Mouse (Mus musculus) cortical plate, adult 2 months (tissue): Measurements from ENCODE around the gene Supv3l1. TPM values are rescaled to one million over a fixed set of nuclear protein-coding genes. Genes with fewer than 3 reads are reported as not detected.
"Not testable (repeated sequence)": the region's sequence is repeated elsewhere in the genome, so short reads cannot be mapped to it uniquely, and the experiment has no call there.

Experiments used
- H3K27ac ChIP-seq: fragments of 200-500 bp; 2 replicates; pipeline ENCODE4 v1.5.1; 2012; ENCODE audit warnings: low read length, control low read depth, inconsistent platforms; ENCODE audit not compliant: insufficient read depth
- H3K4me1 ChIP-seq: fragments of 200-500 bp; 2 replicates; pipeline ENCODE4 v1.6.1; 2011; ENCODE audit warnings: low read length; ENCODE audit not compliant: control insufficient read depth, insufficient read depth
- H3K4me3 ChIP-seq: fragments of 200-500 bp; 2 replicates; pipeline ENCODE4 v1.5.1; 2011; ENCODE audit warnings: mild to moderate bottlenecking, low read length, control low read depth; ENCODE audit not compliant: insufficient read depth
- CTCF ChIP-seq: fragments of 200-500 bp; IDR thresholded peaks from 2 replicates; pipeline ENCODE4 v1.5.1; 2011; ENCODE audit warnings: mild to moderate bottlenecking, control low read depth, low read length; ENCODE audit not compliant: insufficient read depth; ENCODE audit errors: extremely low read depth
- POLR2A ChIP-seq: fragments of 200-500 bp; IDR thresholded peaks from 2 replicates; pipeline ENCODE4 v1.6.1; 2011; ENCODE audit warnings: mild to moderate bottlenecking, low read length, control low read depth; ENCODE audit not compliant: insufficient read depth; ENCODE audit errors: extremely low read depth
- polyA plus RNA-seq: library from polyadenylated mRNA; depleted of rRNA; stranded (reverse); fragments of >200 nt; gene quantifications from 2 replicates; pipeline ENCODE4 v1.2.3, GENCODE M21; 2012

Supv3l1 gene
- polyA plus RNA-seq, 1 experiment = 30.2 TPM

- H3K4me3 ChIP-seq = no peak overlapping the region
- no peak overlapping the region for H3K27ac ChIP-seq
- TF ChIP-seq CTCF (no peak), POLR2A (no peak)
- no peaks in the 10 kb centered on the region for H3K4me1 ChIP-seq
Measured at GRCm38 (mm10) chr10:62471105-62471504, 21.6 kb upstream of the Supv3l1 start.

GRCm38 (mm10) chr10:62469736-62470135, 20.2 kb upstream of the Supv3l1 start:
- TF ChIP-seq POLR2A (no peak), CTCF (no peak)
- Histone ChIP-seq H3K4me1 (no peaks in the 10 kb centered on the region), H3K4me3 (no peak overlapping the region), H3K27ac (no peak overlapping the region)

DNA sequence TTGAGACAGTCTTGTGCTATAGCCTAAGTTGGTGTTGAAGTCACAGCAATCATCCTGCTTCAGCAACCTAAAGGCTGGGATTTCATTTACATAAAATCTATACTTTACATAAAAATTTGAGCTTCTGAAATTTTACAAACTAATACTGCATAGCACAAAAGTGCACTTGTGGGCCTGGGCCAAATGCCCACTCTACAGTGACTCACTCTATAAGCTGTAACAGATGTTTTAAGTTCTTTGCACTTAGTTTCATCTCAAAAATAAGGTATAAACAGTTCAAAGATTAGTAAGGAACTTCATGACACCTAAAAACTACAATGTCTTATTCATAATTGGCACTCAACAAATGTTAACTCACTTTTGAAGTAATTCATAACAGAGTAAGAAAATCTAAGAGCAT, 11.8 kb upstream of the Supv3l1 start:
- H3K4me3 ChIP-seq = no peak overlapping the region
- no peak overlapping the region for H3K27ac ChIP-seq
- TF ChIP-seq CTCF = no peak
- TF ChIP-seq POLR2A = no peak
- H3K4me1 ChIP-seq = no peaks in the 10 kb centered on the region

GRCm38 (mm10) chr10:62452001-62452400, 2.5 kb upstream of the Supv3l1 start:
- not testable (repeated sequence) for H3K27ac ChIP-seq, H3K4me1 ChIP-seq

GRCm38 (mm10) chr10:62450280-62450640, 722 bp upstream of the Supv3l1 start:
- peak overlapping the region; percentile 63 for H3K4me3 ChIP-seq
- peaks cover 2% of the 10 kb centered on the region; the same call in 1 of the 2 replicates for H3K4me1 ChIP-seq
- TF ChIP-seq CTCF = no peak
- TF ChIP-seq POLR2A = no peak
- H3K27ac ChIP-seq = peak overlapping the region; percentile 1; the same call in 1 of the 2 replicates

More at GRCm38 (mm10) chr10:62452001-62452400, 2.5 kb upstream of the Supv3l1 start:
- H3K4me3 ChIP-seq = not testable (repeated sequence)

DNA sequence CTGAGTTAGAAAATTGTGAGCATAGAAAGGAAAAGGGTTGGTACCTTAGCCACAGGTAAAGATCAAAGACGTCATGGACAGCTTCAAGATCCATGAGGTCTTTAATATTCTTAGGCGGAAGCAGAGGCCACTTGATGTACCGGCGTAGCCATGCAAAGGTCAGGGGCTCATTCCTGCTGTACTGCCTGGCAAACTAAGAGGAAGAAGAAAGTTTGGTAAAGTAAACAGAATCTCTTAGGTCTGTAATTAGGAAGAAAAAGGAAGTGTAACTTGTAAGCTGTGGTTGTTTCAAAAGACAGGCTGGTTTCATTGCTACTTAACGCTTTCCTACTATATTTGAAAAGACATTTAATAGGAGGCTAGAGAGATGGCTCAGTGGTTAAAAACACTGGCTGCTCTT, 19.1 kb downstream of the Supv3l1 start:
- no peaks in the 10 kb centered on the region for H3K4me1 ChIP-seq
- H3K4me3 ChIP-seq = no peak overlapping the region
- TF ChIP-seq CTCF = no peak
- TF ChIP-seq POLR2A = no peak
- no peak overlapping the region for H3K27ac ChIP-seq

- TF ChIP-seq CTCF (no peak), POLR2A (no peak)
Measured at GRCm38 (mm10) chr10:62425081-62425871, 24.3 kb downstream of the Supv3l1 start.

DNA sequence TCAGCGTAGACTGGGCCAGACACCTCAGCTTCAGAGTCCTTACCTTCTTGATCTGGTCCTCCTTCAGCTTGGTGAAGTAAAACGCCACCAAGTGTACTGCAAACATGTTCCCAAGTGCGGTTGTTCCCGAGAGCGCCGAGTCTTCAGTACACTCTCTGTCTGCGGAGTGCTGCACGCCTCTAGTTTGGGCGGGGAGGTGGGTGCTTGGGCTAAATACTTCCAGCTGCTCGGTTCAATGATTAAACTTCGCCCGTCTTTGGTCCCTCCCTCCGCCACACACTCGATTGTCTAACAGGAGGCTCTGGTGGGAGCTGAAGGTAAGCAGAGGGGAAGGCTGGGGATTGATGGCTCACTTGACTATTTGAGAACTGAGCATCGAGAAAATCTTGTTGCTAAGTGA, 27.3 kb downstream of the Supv3l1 start, which contains the start of gene Hkdc1:
Hkdc1 (minus strand) TSS at position 237 of the 400 bp plus-strand sequence.
- no peaks in the 10 kb centered on the region for H3K4me1 ChIP-seq
- H3K27ac ChIP-seq = no peak within 1 kb of the TSS
- no peak within 1 kb of the TSS for H3K4me3 ChIP-seq
- TF ChIP-seq POLR2A = no peak
- TF ChIP-seq CTCF = no peak

More at GRCm38 (mm10) chr10:62425081-62425871, 24.3 kb downstream of the Supv3l1 start:
- H3K27ac ChIP-seq = no peak overlapping the region
- H3K4me1 ChIP-seq = no peaks in the 10 kb centered on the region
- H3K4me3 ChIP-seq = no peak overlapping the region

DNA sequence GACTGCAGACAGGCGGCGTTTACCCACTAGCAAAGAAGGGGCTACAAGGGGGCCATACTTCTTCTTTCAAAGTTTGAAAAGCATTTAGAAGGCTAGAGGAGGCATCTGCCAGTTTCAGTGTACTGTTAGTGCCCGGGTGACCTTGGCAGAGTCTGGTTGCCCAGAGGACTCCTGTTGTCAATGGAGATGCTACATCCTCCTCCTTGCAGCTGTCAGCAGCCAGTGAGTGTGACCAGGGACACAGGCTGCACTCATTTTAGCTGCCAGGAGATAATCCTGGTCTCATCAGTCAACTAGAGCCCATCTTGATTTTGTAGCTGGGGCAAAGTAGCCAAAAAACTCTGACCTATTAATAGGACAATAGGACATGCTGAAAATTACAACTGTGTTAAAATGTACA, 28.4 kb downstream of the Supv3l1 start:
- TF ChIP-seq CTCF = no peak
- Histone ChIP-seq H3K27ac (no peak overlapping the region), H3K4me3 (no peak overlapping the region), H3K4me1 (no peaks in the 10 kb centered on the region)

GRCm38 (mm10) chr10:62420399-62420798, 29.1 kb downstream of the Supv3l1 start:
- H3K27ac ChIP-seq = no peak overlapping the region
- no peak for TF ChIP-seq POLR2A
- TF ChIP-seq CTCF = no peak
- no peak overlapping the region for H3K4me3 ChIP-seq
- H3K4me1 ChIP-seq = no peaks in the 10 kb centered on the region
